In genomic region chr16:55612001-55612400, GRCm38 (mm10) we compare ENCODE assay signal across 21 mouse cellular contexts.
"Had no signal": no experiment of that assay in that cellular context is flagged by ENCODE, and none has a peak within 500 bp of the region (broad histone marks: within the 10 kb centered on the region; RNA-seq: fewer than 3 reads in every experiment).

No protein-coding gene starts in this region.

- H3K9me3 ChIP-seq: kidney, embryonic 15.5 days; limb, embryonic 15.5 days; midbrain, embryonic 12.5 days; midbrain, embryonic 15.5 days; neural tube, embryonic 12.5 days; neural tube, embryonic 15.5 days had no signal

- H3K27ac ChIP-seq: kidney, embryonic 15.5 days; left cerebral cortex, adult 2 months; limb, embryonic 12.5 days; limb, embryonic 15.5 days; liver, embryonic 14.5 days; macrophage; midbrain, embryonic 12.5 days; midbrain, embryonic 15.5 days; neural tube, embryonic 12.5 days; neural tube, embryonic 15.5 days had no signal

- H3K27me3 ChIP-seq: kidney, embryonic 15.5 days; limb, embryonic 12.5 days; limb, embryonic 15.5 days; midbrain, embryonic 12.5 days; midbrain, embryonic 15.5 days; neural tube, embryonic 12.5 days; neural tube, embryonic 15.5 days had no signal

- H3K4me1 ChIP-seq: kidney, embryonic 15.5 days; limb, embryonic 12.5 days; limb, embryonic 15.5 days; midbrain, embryonic 12.5 days; midbrain, embryonic 15.5 days; neural tube, embryonic 12.5 days; neural tube, embryonic 15.5 days had no signal

- DNase-seq: kidney, adult 8-10 months; kidney, postnatal 10 days; kidney, postnatal 36 days; layer of hippocampus, postnatal 36 days; liver, postnatal 0 days; lung, embryonic 14.5 days; right cerebral cortex, adult 18-20 months; right cerebral cortex, postnatal 14 days; thymus, adult 2 months; thymus, postnatal 14 days; thymus, postnatal 4 days had no signal

- H3K36me3 ChIP-seq: kidney, embryonic 15.5 days; limb, embryonic 12.5 days; limb, embryonic 15.5 days; midbrain, embryonic 12.5 days; midbrain, embryonic 15.5 days; neural tube, embryonic 12.5 days; neural tube, embryonic 15.5 days had no signal

- H3K4me3 ChIP-seq: kidney, embryonic 15.5 days; left cerebral cortex, adult 2 months; limb, embryonic 12.5 days; limb, embryonic 15.5 days; midbrain, embryonic 12.5 days; midbrain, embryonic 15.5 days; neural tube, embryonic 12.5 days; neural tube, embryonic 15.5 days had no signal
